In genomic region chr10:89630052-89630451, GRCm38 (mm10) we compare ENCODE assay signal across 8 mouse cellular contexts. TPM values are rescaled to one million over a fixed set of nuclear protein-coding genes. Genes with fewer than 3 reads are reported as not detected.
DNase-seq lines count a peak whose midpoint lies in the region; ATAC-seq and TF ChIP-seq lines count a peak whose summit lies in the region.
"Had no signal": no experiment of that assay in that cellular context is flagged by ENCODE, and none has a peak within 500 bp of the region (broad histone marks: within the 10 kb centered on the region; RNA-seq: fewer than 3 reads in every experiment).

No protein-coding gene starts in this region.

- no peak for TF ChIP-seq CTCF in thymus, adult 2 months (IDR thresholded peaks at IDR 0.05; ENCODE audit: borderline replicate concordance, control insufficient read depth, extremely low read depth, insufficient read depth, low read length, poor library complexity)
- peak; percentile 66 for TF ChIP-seq CTCF in liver, embryonic 14.5 days (IDR thresholded peaks at IDR 0.05; ENCODE audit: low read depth)

- H3K4me1 ChIP-seq in thymus, adult 2 months (replicated peaks; ENCODE audit: control insufficient read depth, insufficient read depth, low read length): no peaks in the 10 kb centered on the region
- H3K4me1 ChIP-seq in liver, embryonic 14.5 days (replicated peaks; ENCODE audit: control insufficient read depth in 2 of 2, insufficient read depth in 2 of 2, low read length in 1 of 2): peaks cover 0 to 3% of the 10 kb centered on the region in 2 experiments; a peak in 1 of 4 replicates
- no peaks in the 10 kb centered on the region for H3K4me1 ChIP-seq in neural tube, embryonic 15.5 days
- H3K4me1 ChIP-seq: heart, embryonic 13.5 days had no signal

- peak; percentile 67; the same call in 1 of the 2 replicates for ATAC-seq in erythroid progenitor cell, adult 5-6 weeks (replicated peaks; ENCODE audit: low FRiP score, poor library complexity, severe bottlenecking)
- ATAC-seq in inflammation-experienced regulatory T-cells, adult 6 months: peak; percentile 72
- ATAC-seq in liver, embryonic 14.5 days (ENCODE audit: insufficient read depth): no peak
- peak; percentile 83 for ATAC-seq in neural tube, embryonic 15.5 days (ENCODE audit: low FRiP score)

- no peak overlapping the region for H3K9ac ChIP-seq in liver, embryonic 14.5 days (replicated peaks)
- no peak overlapping the region for H3K9ac ChIP-seq in neural tube, embryonic 15.5 days (replicated peaks)
- H3K9ac ChIP-seq: heart, embryonic 13.5 days had no signal

- peak; percentile 44 for DNase-seq in thymus, adult 2 months
- DNase-seq in thymus, adult 18-20 months: no peak
- peak; percentile 83 for DNase-seq in ZHBTc4 (ENCODE audit: low read depth, low spot score)
- DNase-seq in liver, embryonic 14.5 days (ENCODE audit: low read depth in 3 of 3, low spot score in 3 of 3): peak; percentile 35 to 53 (median 40)

- H3K4me3 ChIP-seq in thymus, adult 2 months (ENCODE audit: control insufficient read depth, insufficient read depth, low read length): no peak overlapping the region
- no peak overlapping the region for H3K4me3 ChIP-seq in liver, embryonic 14.5 days (ENCODE audit: insufficient read depth in 1 of 2, low read depth in 2 of 2, low read length in 2 of 2)
- no peak overlapping the region for H3K4me3 ChIP-seq in neural tube, embryonic 15.5 days (replicated peaks)
- H3K4me3 ChIP-seq: heart, embryonic 13.5 days had no signal

- no peaks in the 10 kb centered on the region for H3K27me3 ChIP-seq in thymus, adult 2 months (ENCODE audit: control insufficient read depth, insufficient read depth, low read length)
- no peaks in the 10 kb centered on the region for H3K27me3 ChIP-seq in liver, embryonic 14.5 days (ENCODE audit: control insufficient read depth, insufficient read depth, low read length)
- no peaks in the 10 kb centered on the region for H3K27me3 ChIP-seq in neural tube, embryonic 15.5 days (replicated peaks)
- H3K27me3 ChIP-seq: heart, embryonic 13.5 days had no signal

- WGBS in thymus, adult 2 months: 33% methylated on average over 3 of the region's 3 CpGs
- 31% methylated on average over 3 of the region's 3 CpGs for WGBS in liver, embryonic 14.5 days (ENCODE audit: insufficient replicate concordance)
- WGBS in neural tube, embryonic 15.5 days: 34% methylated on average over 3 of the region's 3 CpGs

- H3K4me2 ChIP-seq in liver, embryonic 14.5 days (ENCODE audit: low read depth): no peak overlapping the region
- no peak overlapping the region for H3K4me2 ChIP-seq in neural tube, embryonic 15.5 days
- H3K4me2 ChIP-seq: heart, embryonic 13.5 days had no signal

- no peaks in the 10 kb centered on the region for H3K36me3 ChIP-seq in thymus, adult 2 months (ENCODE audit: control insufficient read depth, insufficient read depth, low read length)
- H3K36me3 ChIP-seq in liver, embryonic 14.5 days (replicated peaks; ENCODE audit: control insufficient read depth, insufficient read depth, low read depth): no peaks in the 10 kb centered on the region
- H3K36me3 ChIP-seq in neural tube, embryonic 15.5 days: no peaks in the 10 kb centered on the region

- no peak for TF ChIP-seq EP300 in liver, embryonic 14.5 days (IDR thresholded peaks at IDR 0.05; ENCODE audit: low read depth)

- no peaks in the 10 kb centered on the region for H3K9me3 ChIP-seq in liver, embryonic 14.5 days (ENCODE audit: control insufficient read depth, low read length)
- no peaks in the 10 kb centered on the region for H3K9me3 ChIP-seq in neural tube, embryonic 15.5 days (replicated peaks)
- H3K9me3 ChIP-seq: heart, embryonic 13.5 days had no signal

- TF ChIP-seq POLR2A in thymus, adult 2 months (IDR thresholded peaks at IDR 0.05; ENCODE audit: control insufficient read depth, extremely low read depth, insufficient read depth, low read length, poor library complexity): no peak

- H3K27ac ChIP-seq in thymus, adult 2 months (ENCODE audit: control insufficient read depth, insufficient read depth, low read length): no peak overlapping the region
- no peak overlapping the region for H3K27ac ChIP-seq in liver, embryonic 14.5 days
- no peak overlapping the region for H3K27ac ChIP-seq in neural tube, embryonic 15.5 days (replicated peaks)
- H3K27ac ChIP-seq: heart, embryonic 13.5 days had no signal

RNA-seq across cellular contexts. Expression of gene Slc17a8, which starts 9.0 kb away (rescaled TPM):
- 0.10 and 0.12 TPM in 2 replicates for polyA plus RNA-seq in thymus, adult 2 months (2012; rRNA removed)
- not detected in 2 replicates for total RNA-seq in erythroid progenitor cell, adult 5-6 weeks (2015; ENCODE audit: low replicate concordance)
- not detected in 2 replicates for total RNA-seq in erythroid progenitor cell, adult 5-6 weeks (2017; ENCODE audit: low replicate concordance)
- under 1 TPM in 1 of 3 experiments, not detected in 2; 0.19 TPM for polyA plus RNA-seq in inflammation-experienced regulatory T-cells, adult 6 months (2017; shearing (Covaris generic))
- 0.02 and 0.04 TPM in 2 replicates for polyA plus RNA-seq in liver, embryonic 14.5 days (2012; rRNA removed)
- not detected in 2 replicates for polyA plus RNA-seq in liver, embryonic 14.5 days (2014; fragmentation: Nextera tagmentation; extraction: Ambion mirVana)
- 0.54 and 0.68 TPM in 2 replicates for polyA plus RNA-seq in neural tube, embryonic 15.5 days (2015; fragmentation: Nextera tagmentation; extraction: Ambion mirVana)

RNA-seq across cellular contexts. Expression of gene Scyl2, which starts 56.0 kb away (rescaled TPM):
- 20.6 and 23.1 TPM in 2 replicates for polyA plus RNA-seq in thymus, adult 2 months (2012; rRNA removed)
- 15.1 and 23.9 TPM in 2 replicates for total RNA-seq in erythroid progenitor cell, adult 5-6 weeks (2015; ENCODE audit: low replicate concordance)
- 13.6 and 17.3 TPM in 2 replicates for total RNA-seq in erythroid progenitor cell, adult 5-6 weeks (2017; ENCODE audit: low replicate concordance)
- 10 to 100 TPM in 1 of 3 experiments, 1 to 10 TPM in 2; 7.8 to 10.7 (median 9.9) TPM for polyA plus RNA-seq in inflammation-experienced regulatory T-cells, adult 6 months (2017; shearing (Covaris generic))
- polyA plus RNA-seq in liver, embryonic 14.5 days (2012; rRNA removed): 8.6 and 10.2 TPM in 2 replicates
- 6.8 and 6.9 TPM in 2 replicates for polyA plus RNA-seq in liver, embryonic 14.5 days (2014; fragmentation: Nextera tagmentation; extraction: Ambion mirVana)
- 6.7 and 7.8 TPM in 2 replicates for polyA plus RNA-seq in neural tube, embryonic 15.5 days (2015; fragmentation: Nextera tagmentation; extraction: Ambion mirVana)

Comparison
In these comparisons a context has a peak if more than half of its experiments do, and no peak if none do; other contexts are left out.
1. DNase-seq: peak in thymus, adult 2 months (single experiment), ZHBTc4 (single experiment) and liver, embryonic 14.5 days (3 of 3); none in thymus, adult 18-20 months (0 of 2).